Mouse (Mus musculus): ENCODE measurements around the gene Ccr8.

DNA sequence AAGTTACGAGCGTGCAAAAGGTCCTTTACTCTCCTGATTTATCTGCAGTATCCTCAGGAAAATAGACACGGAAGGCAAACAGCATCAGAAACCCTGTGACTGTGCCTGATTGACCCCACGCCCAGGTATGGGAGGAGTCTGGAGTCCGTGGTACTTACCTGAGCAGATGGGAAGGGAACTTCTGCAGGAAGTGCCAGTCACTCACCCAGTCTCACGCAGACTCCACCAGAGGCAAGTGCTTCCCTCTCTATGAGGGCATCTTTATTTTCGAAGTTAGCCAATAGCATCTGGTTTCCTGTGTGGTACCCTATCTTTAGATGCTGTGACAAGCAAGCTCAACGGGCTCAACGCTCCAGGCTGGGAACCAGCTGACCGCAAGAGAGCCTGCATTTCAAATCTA, 23.9 kb upstream of the Ccr8 start:
- TF ChIP-seq CTCF (IDR thresholded peaks at IDR 0.05; ENCODE audit: low read depth, low read length) (no peak), POLR2A (IDR thresholded peaks at IDR 0.05; ENCODE audit: extremely low read depth, insufficient read depth, low read length) (no peak)
